Mouse (Mus musculus) lung, embryonic 14.5 days (tissue): Measurements from ENCODE around the gene Aox1. TPM values are rescaled to one million over a fixed set of nuclear protein-coding genes. Genes with fewer than 3 reads are reported as not detected.
A peak's percentile ranks its signal among the peaks of the same experiment; 100 is the strongest.
"Not testable (repeated sequence)": the region's sequence is repeated elsewhere in the genome, so short reads cannot be mapped to it uniquely, and the experiment has no call there.

Source experiments
- ATAC-seq: fragments of 200-750 bp; cut with Nextera tagmentation; 2 replicates; pipeline ENCODE4 v1.8.0; 2017; ENCODE audit warnings: mild to moderate bottlenecking, moderate TSS enrichment, moderate library complexity; ENCODE audit not compliant: insufficient read depth
- DNase-seq: peaks from one replicate; pipeline ENCODE4 v3.0.0-alpha.2; 2015
- H3K27ac ChIP-seq: fragments of 300-500 bp; sonication (generic); 2 replicates; pipeline ENCODE4 v1.5.1; 2014; ENCODE audit warnings: low read depth, mild to moderate bottlenecking, moderate library complexity
- H3K27me3 ChIP-seq: fragments of 300-500 bp; sonication (generic); 2 replicates; pipeline ENCODE4 v1.6.1; 2014; ENCODE audit warnings: low read length, control low read depth; ENCODE audit not compliant: insufficient read depth
- H3K36me3 ChIP-seq: fragments of 300-500 bp; sonication (generic); 2 replicates; pipeline ENCODE4 v1.6.1; 2014; ENCODE audit warnings: control low read depth; ENCODE audit not compliant: insufficient read depth
- H3K4me1 ChIP-seq: fragments of 300-500 bp; sonication (generic); 2 replicates; pipeline ENCODE4 v1.6.1; 2014; ENCODE audit warnings: antibody characterized with exemption, control low read depth; ENCODE audit not compliant: insufficient read depth
- H3K4me2 ChIP-seq: fragments of 300-500 bp; sonication (generic); 2 replicates; pipeline ENCODE4 v1.6.1; 2014; ENCODE audit warnings: mild to moderate bottlenecking
- H3K4me3 ChIP-seq: fragments of 300-500 bp; sonication (generic); 2 replicates; pipeline ENCODE4 v1.5.1; 2014; ENCODE audit warnings: low read depth, low read length
- H3K9ac ChIP-seq: fragments of 300-500 bp; sonication (generic); 2 replicates; pipeline ENCODE4 v1.6.1; 2014
- H3K9me3 ChIP-seq: fragments of 300-500 bp; sonication (generic); 2 replicates; pipeline ENCODE4 v1.6.1; 2016; ENCODE audit warnings: low read depth, low read length, control low read depth
- CTCF ChIP-seq: IDR thresholded peaks from 2 replicates; pipeline ENCODE4 v1.5.1; 2016; ENCODE audit warnings: antibody characterized with exemption, low read depth
- WGBS: fragments of 180-500 bp; shearing (Covaris S2); extraction: QIAGEN DNeasy Blood & Tissue Kit; methylation state at CpG from one replicate; pipeline ENCODE4 v1.1.7; 2014; 5-methylcytosine and 5-hydroxymethylcytosine counted together
- polyA plus RNA-seq: library from polyadenylated mRNA; unstranded; fragments of >200 nt; fragmentation: Nextera tagmentation; extraction: Ambion mirVana; gene quantifications from 2 replicates; pipeline ENCODE4 v1.2.1, GENCODE M21; 2014

The Aox1 gene
- polyA plus RNA-seq, 1 experiment from 2014 or later, result 0.72 TPM

GRCm38 (mm10) chr1:58018856-58019255 is 10.9 kb upstream of the Aox1 start, which contains the start of gene Kctd18:
Kctd18 (minus strand) TSS chr1:58018956.
- no peak within 1 kb of the TSS for H3K4me3 ChIP-seq
- no peaks in the 10 kb centered on the region for H3K9me3 ChIP-seq
- 93% methylated on average over 7 of the region's 7 CpGs for WGBS
- no peak for ATAC-seq
- no peaks in the 10 kb centered on the region for H3K4me1 ChIP-seq
- H3K27me3 ChIP-seq, result no peaks in the 10 kb centered on the region
- H3K9ac ChIP-seq, result no peak within 1 kb of the TSS
- H3K4me2 ChIP-seq, result no peak within 1 kb of the TSS
- no peak for DNase-seq
- peaks cover 72% of the 10 kb centered on the region for H3K36me3 ChIP-seq
- no peak within 1 kb of the TSS for H3K27ac ChIP-seq
- TF ChIP-seq CTCF, result no peak

GRCm38 (mm10) chr1:58027707-58028106 is 2.0 kb upstream of the Aox1 start:
- peaks cover 21% of the 10 kb centered on the region; the same call in 1 of the 2 replicates for H3K36me3 ChIP-seq
- TF ChIP-seq CTCF, result no peak
- 56% methylated on average over 7 of the region's 7 CpGs for WGBS
- H3K27me3 ChIP-seq, result no peaks in the 10 kb centered on the region
- peaks cover 7% of the 10 kb centered on the region for H3K4me1 ChIP-seq
- no peak overlapping the region for H3K4me2 ChIP-seq
- DNase-seq, result no peak
- no peak overlapping the region for H3K9ac ChIP-seq
- no peak for ATAC-seq
- no peak overlapping the region for H3K4me3 ChIP-seq
- H3K27ac ChIP-seq, result no peak overlapping the region
- H3K9me3 ChIP-seq, result no peaks in the 10 kb centered on the region

GRCm38 (mm10) chr1:58030156-58030871 is 583 bp downstream of the Aox1 start:
- DNase-seq, result peak; percentile 81
- peak overlapping the region; percentile 38; the same call in 1 of the 2 replicates for H3K27ac ChIP-seq
- peak overlapping the region; percentile 25 for H3K4me3 ChIP-seq
- 21% methylated on average over 13 of the region's 13 CpGs for WGBS
- H3K36me3 ChIP-seq, result peaks cover 8% of the 10 kb centered on the region; the same call in 1 of the 2 replicates
- TF ChIP-seq CTCF, result no peak
- peak overlapping the region; percentile 60 for H3K4me2 ChIP-seq
- H3K4me1 ChIP-seq, result peaks cover 7% of the 10 kb centered on the region
- no peaks in the 10 kb centered on the region for H3K9me3 ChIP-seq
- 0 out of 2 replicates have a peak overlapping the region, but pooled peaks have one; percentile 24 for H3K9ac ChIP-seq
- H3K27me3 ChIP-seq, result no peaks in the 10 kb centered on the region
- ATAC-seq, result peak; percentile 70

GRCm38 (mm10) chr1:58031160-58031769 is 1.5 kb downstream of the Aox1 start:
- Histone ChIP-seq H3K4me2 (no peak overlapping the region), H3K36me3 (0 out of 2 replicates have a peak, but pooled peaks cover 6% of the 10 kb centered on the region), H3K27me3 (no peaks in the 10 kb centered on the region), H3K9me3 (no peaks in the 10 kb centered on the region), H3K27ac (no peak overlapping the region), H3K4me3 (no peak overlapping the region), H3K4me1 (peaks cover 7% of the 10 kb centered on the region), H3K9ac (no peak overlapping the region)
- ATAC-seq (0 out of 2 replicates have a peak, but pooled peaks have one; percentile 15), DNase-seq (peak; percentile 87)
- WGBS, result 59% methylated on average over 10 of the region's 10 CpGs
- peak; percentile 94 for TF ChIP-seq CTCF

- H3K4me3 ChIP-seq, result not testable (repeated sequence)
Observed at GRCm38 (mm10) chr1:58037306-58037705, 7.6 kb downstream of the Aox1 start.

GRCm38 (mm10) chr1:58045076-58045475 is 15.3 kb downstream of the Aox1 start:
- no peaks in the 10 kb centered on the region for H3K36me3 ChIP-seq
- no peaks in the 10 kb centered on the region for H3K4me1 ChIP-seq
- ATAC-seq (no peak), DNase-seq (no peak)
- no peaks in the 10 kb centered on the region for H3K9me3 ChIP-seq
- no peaks in the 10 kb centered on the region for H3K27me3 ChIP-seq
- no peak for TF ChIP-seq CTCF
- WGBS, result 55% methylated on average over 3 of the region's 3 CpGs
- H3K4me3 ChIP-seq, result no peak overlapping the region
- H3K4me2 ChIP-seq, result no peak overlapping the region
- no peak overlapping the region for H3K27ac ChIP-seq
- no peak overlapping the region for H3K9ac ChIP-seq

More at GRCm38 (mm10) chr1:58037306-58037705, 7.6 kb downstream of the Aox1 start:
- ATAC-seq, H3K27ac ChIP-seq, H3K36me3 ChIP-seq, H3K27me3 ChIP-seq, H3K4me2 ChIP-seq, H3K9me3 ChIP-seq, H3K9ac ChIP-seq, H3K4me1 ChIP-seq, DNase-seq: not testable (repeated sequence)
- 90% methylated on average over 9 of the region's 9 CpGs for WGBS

GRCm38 (mm10) chr1:58045546-58045945 is 15.8 kb downstream of the Aox1 start:
- H3K27ac ChIP-seq, result no peak overlapping the region
- no peak overlapping the region for H3K9ac ChIP-seq
- no peak for TF ChIP-seq CTCF
- H3K4me1 ChIP-seq, result no peaks in the 10 kb centered on the region
- H3K4me3 ChIP-seq, result no peak overlapping the region
- WGBS, result 54% methylated on average over 5 of the region's 5 CpGs
- H3K27me3 ChIP-seq, result no peaks in the 10 kb centered on the region
- no peak for DNase-seq
- no peak overlapping the region for H3K4me2 ChIP-seq
- no peak for ATAC-seq
- no peaks in the 10 kb centered on the region for H3K9me3 ChIP-seq
- H3K36me3 ChIP-seq, result no peaks in the 10 kb centered on the region
